Mouse (Mus musculus) megakaryocyte, embryonic 14.5 days (primary cell): Measurements from ENCODE around the gene Traf2. TPM values are rescaled to one million over a fixed set of nuclear protein-coding genes. Genes with fewer than 3 reads are reported as not detected.

ENCODE experiments used
- H3K27me3 ChIP-seq: replicated peaks from 2 replicates; pipeline ENCODE3; 2012; ENCODE audit warnings: inconsistent platforms
- H3K36me3 ChIP-seq: replicated peaks from 2 replicates; pipeline ENCODE3; 2012; ENCODE audit warnings: low read length, inconsistent platforms, mixed read lengths
- H3K4me1 ChIP-seq: 2 replicates; pipeline ENCODE4 v1.6.1; 2012; ENCODE audit warnings: inconsistent platforms
- H3K4me3 ChIP-seq: replicated peaks from 2 replicates; pipeline ENCODE3; 2012; ENCODE audit warnings: moderate library complexity, mild to moderate bottlenecking, inconsistent platforms
- H3K9me3 ChIP-seq: 2 replicates; pipeline ENCODE4 v1.6.1; 2012; ENCODE audit warnings: inconsistent platforms
- FLI1 ChIP-seq: IDR thresholded peaks from 2 replicates; pipeline ENCODE4 v1.6.1; 2012; ENCODE audit warnings: low read length, inconsistent platforms, mixed read lengths
- GATA1 ChIP-seq: IDR thresholded peaks from 3 replicates; pipeline ENCODE4 v1.6.1; 2012; ENCODE audit warnings: mixed read lengths, low read length, inconsistent platforms, borderline replicate concordance
- polyA plus RNA-seq: library from polyadenylated mRNA; stranded (reverse); fragments of >175 nt; gene quantifications from 2 replicates; pipeline ENCODE4 v1.2.3, GENCODE M21; 2012; ENCODE audit warnings: low replicate concordance; ENCODE audit not compliant: insufficient read depth

Gene Traf2
- polyA plus RNA-seq, 1 experiment = 7.0 TPM

- TF ChIP-seq GATA1 = no peak
- no peak for TF ChIP-seq FLI1
- Histone ChIP-seq H3K4me1 (peaks cover 56% of the 10 kb centered on the region), H3K36me3 (no peaks in the 10 kb centered on the region), H3K9me3 (peaks cover 22% of the 10 kb centered on the region), H3K27me3 (peaks cover 74% of the 10 kb centered on the region), H3K4me3 (no peak overlapping the region)
Observed at GRCm38 (mm10) chr2:25480541-25480940, 66.2 kb downstream of the Traf2 start.

- H3K4me1 ChIP-seq = peaks cover 53% of the 10 kb centered on the region
- H3K27me3 ChIP-seq = peaks cover 76% of the 10 kb centered on the region
- H3K9me3 ChIP-seq = peaks cover 22% of the 10 kb centered on the region
- TF ChIP-seq FLI1 = no peak
- no peak for TF ChIP-seq GATA1
- no peaks in the 10 kb centered on the region for H3K36me3 ChIP-seq
- no peak overlapping the region for H3K4me3 ChIP-seq
Observed at GRCm38 (mm10) chr2:25479551-25480311, 67.0 kb downstream of the Traf2 start.

GRCm38 (mm10) chr2:25477967-25478675 is 68.6 kb downstream of the Traf2 start:
- Histone ChIP-seq H3K36me3 (no peaks in the 10 kb centered on the region), H3K27me3 (peaks cover 66% of the 10 kb centered on the region), H3K4me1 (peaks cover 60% of the 10 kb centered on the region), H3K9me3 (peaks cover 22% of the 10 kb centered on the region), H3K4me3 (no peak overlapping the region)
- no peak for TF ChIP-seq GATA1
- no peak for TF ChIP-seq FLI1

GRCm38 (mm10) chr2:25477541-25477940 is 69.2 kb downstream of the Traf2 start:
- peaks cover 60% of the 10 kb centered on the region for H3K4me1 ChIP-seq
- H3K27me3 ChIP-seq = peaks cover 66% of the 10 kb centered on the region
- H3K36me3 ChIP-seq = no peaks in the 10 kb centered on the region
- peaks cover 22% of the 10 kb centered on the region for H3K9me3 ChIP-seq
- H3K4me3 ChIP-seq = no peak overlapping the region
- no peak for TF ChIP-seq GATA1
- no peak for TF ChIP-seq FLI1

GRCm38 (mm10) chr2:25472550-25472949 is 74.2 kb downstream of the Traf2 start:
- Histone ChIP-seq H3K27me3 (peaks cover 71% of the 10 kb centered on the region), H3K4me3 (no peak overlapping the region), H3K9me3 (no peaks in the 10 kb centered on the region), H3K36me3 (no peaks in the 10 kb centered on the region), H3K4me1 (peaks cover 65% of the 10 kb centered on the region)
- TF ChIP-seq FLI1 = no peak
- no peak for TF ChIP-seq GATA1

- Histone ChIP-seq H3K4me3 (no peak within 1 kb of the TSS), H3K36me3 (no peaks in the 10 kb centered on the region), H3K27me3 (peaks cover 45% of the 10 kb centered on the region), H3K4me1 (peaks cover 78% of the 10 kb centered on the region), H3K9me3 (no peaks in the 10 kb centered on the region)
- TF ChIP-seq GATA1 (no peak), FLI1 (no peak)
Observed at GRCm38 (mm10) chr2:25469969-25470368, 76.8 kb downstream of the Traf2 start, which contains the start of gene Ptgds. Gene Ptgds, minus strand, starts transcription at chr2:25470046.

GRCm38 (mm10) chr2:25468962-25469915 is 77.5 kb downstream of the Traf2 start:
- Histone ChIP-seq H3K36me3 (no peaks in the 10 kb centered on the region), H3K9me3 (no peaks in the 10 kb centered on the region), H3K4me3 (no peak overlapping the region), H3K4me1 (peaks cover 81% of the 10 kb centered on the region), H3K27me3 (peaks cover 41% of the 10 kb centered on the region)
- TF ChIP-seq GATA1 (no peak), FLI1 (no peak)

Other genes with a start within 250 kb of the Traf2 start
- not detected in 2 replicates for gene Grin1, start 227.8 kb downstream of the Traf2 start, polyA plus RNA-seq
- gene Man1b1, start 214.6 kb downstream of the Traf2 start, polyA plus RNA-seq = 4.4 and 13.9 TPM in 2 replicates
- gene Dpp7, start 190.6 kb downstream of the Traf2 start, polyA plus RNA-seq = 4.3 and 4.4 TPM in 2 replicates
- 12.1 and 13.3 TPM in 2 replicates for gene Uap1l1, start 181.3 kb downstream of the Traf2 start, polyA plus RNA-seq
- gene Sapcd2, start 174.6 kb downstream of the Traf2 start, polyA plus RNA-seq = 26.7 and 29.9 TPM in 2 replicates
- 1.3 TPM in 1 of 2 replicates, not detected in the other for gene Entpd2, start 151.1 kb downstream of the Traf2 start, polyA plus RNA-seq
- 3.7 and 3.9 TPM in 2 replicates for gene Npdc1, start 147.6 kb downstream of the Traf2 start, polyA plus RNA-seq
- 4.3 TPM in 1 of 2 replicates, not detected in the other for gene Fut7, start 123.7 kb downstream of the Traf2 start, polyA plus RNA-seq
- 13.1 and 24.3 TPM in 2 replicates for gene Abca2, start 118.2 kb downstream of the Traf2 start, polyA plus RNA-seq
- gene Clic3, start 90.1 kb downstream of the Traf2 start, polyA plus RNA-seq = not detected in 2 replicates
- 51.1 and 52.3 TPM in 2 replicates for gene Paxx, start 85.8 kb downstream of the Traf2 start, polyA plus RNA-seq
- gene Ptgds, start 76.9 kb downstream of the Traf2 start, polyA plus RNA-seq = not detected in 2 replicates
- gene Lcn12, start 53.0 kb downstream of the Traf2 start, polyA plus RNA-seq = not detected in 2 replicates
- 46.2 and 91.1 TPM in 2 replicates for gene Fbxw5, start 46.2 kb downstream of the Traf2 start, polyA plus RNA-seq
- 0.43 TPM in 1 of 2 replicates, not detected in the other for gene C8g, start 45.2 kb downstream of the Traf2 start, polyA plus RNA-seq
- gene Edf1, start 10.9 kb upstream of the Traf2 start, polyA plus RNA-seq = 316 and 1,404 TPM in 2 replicates
- gene Mamdc4, start 27.9 kb upstream of the Traf2 start, polyA plus RNA-seq = 0.75 TPM in 1 of 2 replicates, not detected in the other
- gene Phpt1, start 28.3 kb upstream of the Traf2 start, polyA plus RNA-seq = 4.7 TPM in 1 of 2 replicates, not detected in the other
- gene Ajm1, start 34.8 kb upstream of the Traf2 start, polyA plus RNA-seq = 0.44 and 0.85 TPM in 2 replicates
- gene Rabl6, start 61.6 kb upstream of the Traf2 start, polyA plus RNA-seq = 36.6 and 58.2 TPM in 2 replicates
- gene Ccdc183, start 70.7 kb upstream of the Traf2 start, polyA plus RNA-seq = 0.15 TPM in 1 of 2 replicates, not detected in the other
- gene Tmem141, start 75.1 kb upstream of the Traf2 start, polyA plus RNA-seq = 0.94 TPM in 1 of 2 replicates, not detected in the other
- gene Fcna, start 81.1 kb upstream of the Traf2 start, polyA plus RNA-seq = 0.49 TPM in 1 of 2 replicates, not detected in the other
- not detected in 2 replicates for gene Lcn8, start 106.2 kb upstream of the Traf2 start, polyA plus RNA-seq
- not detected in 2 replicates for gene Lcn5, start 111.0 kb upstream of the Traf2 start, polyA plus RNA-seq
- not detected in 2 replicates for gene Lcn6, start 129.8 kb upstream of the Traf2 start, polyA plus RNA-seq
- gene Lcn10, start 135.8 kb upstream of the Traf2 start, polyA plus RNA-seq = not detected in 2 replicates
- not detected in 2 replicates for gene Obp2a, start 153.1 kb upstream of the Traf2 start, polyA plus RNA-seq
- 55.7 and 68.2 TPM in 2 replicates for gene Bmyc, start 159.8 kb upstream of the Traf2 start, polyA plus RNA-seq
- not detected in 2 replicates for gene Obp2b, start 190.1 kb upstream of the Traf2 start, polyA plus RNA-seq
- not detected in 2 replicates for gene Lcn3, start 218.6 kb upstream of the Traf2 start, polyA plus RNA-seq
- not detected in 2 replicates for gene Lcn11, start 230.1 kb upstream of the Traf2 start, polyA plus RNA-seq
- not detected in 2 replicates for gene Gm13539, start 235.3 kb upstream of the Traf2 start, polyA plus RNA-seq